Mouse (Mus musculus) MEL (cell line): ENCODE results near the gene Gxylt1. TPM values are rescaled to one million over a fixed set of nuclear protein-coding genes. Genes with fewer than 3 reads are reported as not detected.

Experiments used
- DNase-seq: peaks from one replicate; pipeline ENCODE4 v3.0.0; 2011; ENCODE audit warnings: low read depth, low spot score
- H3K27ac ChIP-seq: 2 replicates; pipeline ENCODE4 v1.5.1; 2012; ENCODE audit warnings: low read depth, mild to moderate bottlenecking, control low read depth, low read length, moderate library complexity; ENCODE audit not compliant: control insufficient read depth
- H3K27me3 ChIP-seq, 2 experiments: fragments of 150-350 bp in 1 of 2; sonication (generic) in 1 of 2; 2 replicates each; pipeline ENCODE4 v1.6.1; 2012; ENCODE audit warnings: low read length in 2 of 2, mild to moderate bottlenecking in 2 of 2, improper control_type of control experiment in 1 of 2, moderate library complexity in 1 of 2; ENCODE audit not compliant: insufficient read depth in 2 of 2, control insufficient read depth in 1 of 2
- H3K36me3 ChIP-seq, 2 experiments: 2 replicates each; pipeline ENCODE4 v1.6.1; 2012 to 2014; ENCODE audit warnings: low read length in 2 of 2, improper control_type of control experiment in 1 of 2, inconsistent platforms in 1 of 2, mild to moderate bottlenecking in 1 of 2; ENCODE audit not compliant: insufficient read depth in 2 of 2, control insufficient read depth in 1 of 2
- H3K4me1 ChIP-seq, 2 experiments: fragments of 150-350 bp in 1 of 2; sonication (generic) in 1 of 2; 2 replicates each; pipeline ENCODE4 v1.6.1; 2012; ENCODE audit warnings: low read length in 2 of 2, improper control_type of control experiment in 1 of 2, mild to moderate bottlenecking in 1 of 2; ENCODE audit not compliant: insufficient read depth in 2 of 2, control insufficient read depth in 1 of 2
- H3K4me3 ChIP-seq, 2 experiments: fragments of 150-350 bp in 1 of 2; sonication (generic) in 1 of 2; 2 replicates each; pipeline ENCODE4 v1.5.1; 2012; ENCODE audit warnings: low read depth in 2 of 2, low read length in 2 of 2, mild to moderate bottlenecking in 2 of 2, moderate library complexity in 2 of 2, control low read depth in 1 of 2, improper control_type of control experiment in 1 of 2; ENCODE audit not compliant: control insufficient read depth in 1 of 2, insufficient read depth in 1 of 2
- H3K79me2 ChIP-seq: 2 replicates; pipeline ENCODE4 v1.6.1; 2012; ENCODE audit warnings: mild to moderate bottlenecking, low read length, moderate library complexity; ENCODE audit not compliant: control insufficient read depth, poor library complexity, insufficient read depth
- H3K9ac ChIP-seq: 2 replicates; pipeline ENCODE4 v1.6.1; 2012; ENCODE audit warnings: low read depth, mild to moderate bottlenecking, control low read depth, low read length, moderate library complexity; ENCODE audit not compliant: control insufficient read depth, poor library complexity, severe bottlenecking
- H3K9me3 ChIP-seq: fragments of 150-350 bp; sonication (generic); replicated peaks from 2 replicates; pipeline ENCODE4 v1.6.1; 2012; ENCODE audit warnings: mild to moderate bottlenecking, low read length, improper control_type of control experiment, moderate library complexity; ENCODE audit not compliant: insufficient read depth
- BHLHE40 ChIP-seq: IDR thresholded peaks from 2 replicates; pipeline ENCODE4 v1.6.1; 2012; ENCODE audit warnings: low read depth, mild to moderate bottlenecking, inconsistent platforms, low read length, improper control_type of control experiment, borderline replicate concordance
- CHD1 ChIP-seq: IDR thresholded peaks from 2 replicates; pipeline ENCODE4 v1.6.1; 2012; ENCODE audit warnings: low read depth, mild to moderate bottlenecking, inconsistent platforms, low read length, improper control_type of control experiment
- EP300 ChIP-seq, 2 experiments: IDR thresholded peaks; 2 replicates each; pipeline ENCODE4 v1.6.1; 2011; ENCODE audit warnings: improper control_type of control experiment in 2 of 2, low read length in 2 of 2, low read depth in 1 of 2, mild to moderate bottlenecking in 1 of 2
- ETS1 ChIP-seq: IDR thresholded peaks from 2 replicates; pipeline ENCODE4 v1.6.1; 2012; ENCODE audit warnings: low read depth, mild to moderate bottlenecking, inconsistent platforms, low read length, improper control_type of control experiment, moderate library complexity
- GATA1 ChIP-seq: IDR thresholded peaks from 2 replicates; pipeline ENCODE4 v1.6.1; 2011; ENCODE audit warnings: low read depth, low read length, improper control_type of control experiment
- HCFC1 ChIP-seq: IDR thresholded peaks from 2 replicates; pipeline ENCODE4 v1.6.1; 2012; ENCODE audit warnings: low read depth, mild to moderate bottlenecking, inconsistent platforms, low read length, improper control_type of control experiment, moderate library complexity
- MAX ChIP-seq: IDR thresholded peaks from 2 replicates; pipeline ENCODE4 v1.6.1; 2011; ENCODE audit warnings: low read length, improper control_type of control experiment
- RAD21 ChIP-seq: IDR thresholded peaks from 2 replicates; pipeline ENCODE4 v1.6.1; 2011; ENCODE audit warnings: mild to moderate bottlenecking, low read depth, low read length, improper control_type of control experiment
- SMC3 ChIP-seq: IDR thresholded peaks from 2 replicates; pipeline ENCODE4 v1.6.1; 2011; ENCODE audit warnings: low read depth, low read length, improper control_type of control experiment
- TAL1 ChIP-seq: IDR thresholded peaks from 2 replicates; pipeline ENCODE4 v1.6.1; 2012; ENCODE audit warnings: mild to moderate bottlenecking, inconsistent platforms, low read length, moderate library complexity, mixed read lengths
- UBTF ChIP-seq: IDR thresholded peaks from 2 replicates; pipeline ENCODE4 v1.6.1; 2012; ENCODE audit warnings: low read depth, mild to moderate bottlenecking, inconsistent platforms, low read length, improper control_type of control experiment, moderate library complexity, borderline replicate concordance; ENCODE audit not compliant: insufficient read depth
- USF1 ChIP-seq: IDR thresholded peaks from 2 replicates; pipeline ENCODE4 v1.6.1; 2014; ENCODE audit warnings: low read depth, mild to moderate bottlenecking, inconsistent platforms, low read length, improper control_type of control experiment, moderate library complexity
- polyA plus RNA-seq, 2 experiments: library from polyadenylated mRNA; stranded (reverse) in 1 of 2; unstranded in 1 of 2; fragments of >175 nt in 1 of 2; fragments of >200 nt in 1 of 2; gene quantifications; 2 replicates each; pipeline versions ENCODE4 v1.2.1 to v1.2.4; 2012; ENCODE audit warnings: low replicate concordance in 2 of 2, low read depth in 1 of 2; ENCODE audit not compliant: insufficient read length in 2 of 2, insufficient read depth in 1 of 2, missing spikeins in 1 of 2
- total RNA-seq: library from RNA; depleted of rRNA; stranded (reverse); fragments of 300-350 nt; gene quantifications from 2 replicates; pipeline ENCODE4 v1.2.3, GENCODE M21; 2012

The Gxylt1 gene
- total and polyA plus RNA-seq, 3 experiments, result 5.3 to 48.9 (median 9.9) TPM

DNA sequence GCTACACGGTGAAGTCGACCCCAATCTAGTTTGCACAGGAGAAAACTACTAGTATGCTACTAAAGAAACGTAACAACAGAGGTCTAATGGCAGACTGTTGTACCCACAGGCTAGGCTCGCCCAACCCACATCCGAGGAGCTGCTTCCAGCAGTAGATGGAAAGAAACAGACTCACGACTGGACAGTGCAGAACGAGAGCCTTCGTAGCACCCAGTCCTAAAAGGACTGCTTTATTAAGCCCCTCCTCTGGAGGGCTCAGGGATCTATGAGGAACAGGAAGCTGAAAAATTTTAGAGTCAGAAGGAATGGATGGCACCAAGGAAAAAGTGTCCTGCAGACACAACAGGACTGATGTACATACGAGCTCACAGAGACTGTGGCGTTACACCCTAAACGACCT, 19.5 kb upstream of the Gxylt1 start:
- peaks cover 7 to 24% of the 10 kb centered on the region in 2 experiments for H3K4me1 ChIP-seq
- DNase-seq, result no peak
- H3K9ac ChIP-seq, result no peak overlapping the region
- TF ChIP-seq SMC3 (no peak), UBTF (no peak), ETS1 (no peak), CHD1 (no peak), GATA1 (no peak), RAD21 (no peak), MAX (no peak), USF1 (no peak), BHLHE40 (no peak), TAL1 (no peak), EP300 (IDR thresholded peaks at IDR 0.05; ENCODE audit: low read depth in 1 of 2, low read length in 2 of 2) (no peak)
- TF ChIP-seq, all 39 proteins: peak for 0
- no peak overlapping the region for H3K27ac ChIP-seq
- peaks cover 3% of the 10 kb centered on the region for H3K79me2 ChIP-seq
- peaks cover 0 to 26% of the 10 kb centered on the region in 2 experiments; a peak in 2 of 4 replicates for H3K36me3 ChIP-seq
- H3K4me3 ChIP-seq, result no peak overlapping the region
- no peaks in the 10 kb centered on the region for H3K27me3 ChIP-seq
- no peaks in the 10 kb centered on the region for H3K9me3 ChIP-seq

DNA sequence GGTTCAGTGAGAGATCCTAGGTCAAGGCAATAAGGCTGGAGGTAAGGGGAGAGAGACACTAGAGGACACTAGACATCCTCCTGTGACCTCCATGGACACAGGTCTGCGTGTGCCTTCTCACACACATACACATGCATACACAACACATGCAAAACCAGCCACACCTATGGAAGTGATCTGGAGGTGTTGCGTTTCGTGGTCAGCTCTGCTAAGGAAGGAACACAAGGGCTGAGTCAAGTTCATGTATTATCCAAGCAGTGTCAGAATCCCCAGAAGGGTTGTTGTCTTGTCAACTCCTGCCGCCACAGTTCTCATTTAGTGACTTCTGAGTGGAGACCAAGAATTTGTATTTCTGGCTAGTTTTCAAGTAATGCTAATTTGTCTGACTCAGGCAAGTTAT, 13.3 kb upstream of the Gxylt1 start:
- peaks cover 3 to 6% of the 10 kb centered on the region in 2 experiments; a peak in 3 of 4 replicates for H3K36me3 ChIP-seq

GRCm38 (mm10) chr15:93287628-93288027, 12.6 kb upstream of the Gxylt1 start:
- H3K9ac ChIP-seq, result no peak overlapping the region
- TF ChIP-seq GATA1 (peak; percentile 74), USF1 (no peak), EP300 (IDR thresholded peaks at IDR 0.05; ENCODE audit: low read depth in 1 of 2, low read length in 2 of 2) (peak; percentile 42 to 66; a peak in 3 of 4 replicates)
- TF ChIP-seq, all 39 proteins: peak for 2

More for the DNA sequence above, 13.3 kb upstream of the Gxylt1 start:
- Histone ChIP-seq H3K27me3 (no peaks in the 10 kb centered on the region), H3K9ac (no peak overlapping the region), H3K9me3 (no peaks in the 10 kb centered on the region), H3K4me3 (no peak overlapping the region), H3K4me1 (peaks cover 0 to 12% of the 10 kb centered on the region in 2 experiments; a peak in 2 of 4 replicates), H3K79me2 (no peaks in the 10 kb centered on the region), H3K27ac (no peak overlapping the region)
- no peak for DNase-seq
- no peak for TF ChIP-seq HCFC1

More at GRCm38 (mm10) chr15:93287628-93288027, 12.6 kb upstream of the Gxylt1 start:
- Histone ChIP-seq H3K27me3 (no peaks in the 10 kb centered on the region), H3K4me1 (peaks cover 0 to 12% of the 10 kb centered on the region in 2 experiments; a peak in 2 of 4 replicates), H3K4me3 (no peak overlapping the region), H3K36me3 (peaks cover 3 to 6% of the 10 kb centered on the region in 2 experiments; a peak in 3 of 4 replicates), H3K9me3 (no peaks in the 10 kb centered on the region), H3K27ac (0 out of 2 replicates have a peak overlapping the region, but pooled peaks have one; percentile 24), H3K79me2 (no peaks in the 10 kb centered on the region)
- DNase-seq, result peak; percentile 59
